Mouse (Mus musculus): ENCODE measurements around the gene Ncoa4.
A peak's percentile ranks its signal among the peaks of the same experiment; 100 is the strongest.
"Not testable (repeated sequence)": the region's sequence is repeated elsewhere in the genome, so short reads cannot be mapped to it uniquely, and the experiment has no call there.

Ncoa4 gene

DNA sequence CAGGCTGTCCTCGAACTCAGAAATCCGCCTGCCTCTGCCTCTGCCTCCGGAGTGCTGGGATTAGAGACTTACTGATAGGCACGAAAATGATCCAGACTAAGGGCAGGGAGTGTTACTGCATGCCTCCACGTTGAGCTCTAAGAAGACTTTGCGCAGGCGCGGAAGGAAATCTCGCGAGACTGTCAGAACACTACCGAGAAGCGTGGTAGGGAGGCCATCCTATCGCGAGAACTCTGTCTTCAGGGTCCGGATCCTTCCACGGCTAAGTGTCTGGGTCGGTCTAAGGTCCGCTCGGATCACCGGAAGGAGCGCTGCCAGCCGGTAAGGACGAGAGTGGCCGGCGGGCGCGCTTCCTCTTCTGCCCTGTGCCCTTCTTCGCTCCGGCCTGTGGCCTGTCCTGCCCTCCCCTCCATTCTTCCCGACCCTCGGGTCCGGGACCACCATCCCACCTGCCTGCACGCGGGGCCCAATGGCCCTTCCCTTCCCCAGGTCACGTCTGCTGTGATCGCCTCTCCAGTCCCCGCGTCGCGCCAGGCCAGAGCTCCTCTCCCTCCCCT is at the start of gene Ncoa4:
Ncoa4 (plus strand) TSS at position 176 of the 557 bp plus-strand sequence.
- peak; percentile 90 for DNase-seq (ENCODE audit: extremely low read depth, insufficient read length, low spot score)

GRCm38 (mm10) chr14:32112124-32112523 is 47.5 kb upstream of the Ncoa4 start:
- not testable (repeated sequence) for DNase-seq (ENCODE audit: extremely low read depth, insufficient read length, low spot score)

DNA sequence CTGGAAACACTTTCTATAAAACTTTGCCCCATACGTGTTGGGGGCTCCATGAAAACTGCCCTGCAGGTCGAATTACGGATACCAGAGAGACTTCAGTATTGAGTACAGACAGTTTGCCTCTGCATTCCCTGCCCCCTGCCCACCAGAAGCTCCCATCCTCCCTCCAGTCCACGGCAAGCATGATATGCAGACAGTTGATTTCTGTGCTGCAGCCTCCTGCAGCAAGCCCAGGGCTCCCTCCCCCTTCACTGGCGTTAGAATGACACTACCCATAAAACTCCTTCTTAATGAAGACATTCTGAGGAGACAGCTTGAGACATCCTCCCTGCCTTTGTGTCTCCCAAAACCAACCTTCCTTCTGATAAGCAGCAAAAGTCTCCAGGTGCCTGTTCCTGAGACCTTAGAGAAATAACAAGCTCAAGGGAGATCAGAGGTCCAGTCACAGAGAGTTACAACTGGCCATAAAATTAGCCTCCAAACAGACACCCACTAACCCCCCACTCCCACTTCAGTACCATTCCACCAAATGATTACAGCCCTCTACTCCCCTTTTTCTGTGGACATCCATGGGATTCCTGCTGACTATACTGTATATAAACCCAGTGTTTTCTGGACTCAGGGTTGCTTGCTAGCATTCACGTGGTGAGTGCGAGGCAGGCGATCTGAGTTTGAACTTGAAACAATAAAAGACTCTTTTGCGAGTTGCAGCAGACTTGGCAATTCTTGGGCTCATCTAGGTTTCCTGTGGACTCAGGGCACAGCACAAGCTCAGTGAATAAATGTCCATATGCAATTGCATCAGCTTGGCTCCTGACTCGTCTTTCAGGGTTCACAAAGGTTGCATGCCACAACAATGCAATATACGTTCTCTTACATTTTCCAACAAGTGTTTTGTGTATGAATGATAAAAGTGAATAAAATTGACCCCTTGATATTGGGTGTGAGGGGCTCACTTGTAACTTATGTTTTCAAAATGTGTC is 38.4 kb upstream of the Ncoa4 start:
- no peak for DNase-seq (ENCODE audit: extremely low read depth, insufficient read length, low spot score)

DNA sequence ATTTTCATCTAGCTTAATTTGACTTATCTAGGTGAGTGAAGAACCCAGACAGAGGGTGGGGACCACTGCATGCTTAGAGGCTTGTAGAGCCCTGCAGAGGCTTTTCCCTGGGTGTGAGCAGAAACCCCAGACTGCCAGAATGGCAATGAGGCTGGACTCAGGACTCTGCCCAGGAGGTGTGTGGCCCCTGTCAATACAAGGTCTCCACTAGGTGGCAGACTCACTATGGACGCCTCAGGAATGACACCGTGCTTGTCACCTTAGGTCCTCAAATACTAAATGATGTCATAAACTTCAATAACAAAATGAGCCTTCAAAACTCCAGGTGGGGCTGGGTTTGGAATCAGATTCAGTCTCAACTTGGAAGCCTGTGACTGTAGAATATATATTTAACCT is 37.7 kb upstream of the Ncoa4 start:
- DNase-seq (ENCODE audit: extremely low read depth, insufficient read length, low spot score): peak; percentile 13

DNA sequence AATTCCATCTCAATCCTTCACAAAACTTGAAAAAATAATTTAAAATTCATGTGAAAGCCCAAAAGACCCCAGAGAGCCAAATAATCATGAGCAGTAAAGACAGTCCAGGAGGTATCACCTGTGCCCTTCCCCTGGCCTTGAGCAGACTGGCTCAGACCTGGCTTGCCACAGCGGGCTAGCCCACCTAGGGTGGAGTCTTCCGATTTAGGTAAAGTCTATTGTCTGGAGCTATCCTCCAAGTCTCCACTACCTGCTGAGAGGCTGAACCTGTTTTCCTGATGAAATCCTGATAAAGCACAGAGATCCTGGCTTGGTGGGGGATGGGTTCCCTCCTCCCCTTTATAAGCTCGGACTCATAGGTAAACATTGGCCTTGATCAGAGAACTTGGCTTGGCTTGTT is 35.4 kb upstream of the Ncoa4 start:
- no peak for DNase-seq (ENCODE audit: extremely low read depth, insufficient read length, low spot score)

GRCm38 (mm10) chr14:32125256-32125655 is 34.4 kb upstream of the Ncoa4 start:
- DNase-seq (ENCODE audit: extremely low read depth, insufficient read length, low spot score): not testable (repeated sequence)

GRCm38 (mm10) chr14:32128409-32128808 is 31.3 kb upstream of the Ncoa4 start:
- no peak for DNase-seq (ENCODE audit: extremely low read depth, insufficient read length, low spot score)

- DNase-seq (ENCODE audit: extremely low read depth, insufficient read length, low spot score): no peak
Measured at GRCm38 (mm10) chr14:32131836-32132235, 27.8 kb upstream of the Ncoa4 start.

- DNase-seq (ENCODE audit: extremely low read depth, insufficient read length, low spot score): no peak
Measured at GRCm38 (mm10) chr14:32134293-32134692, 25.4 kb upstream of the Ncoa4 start.

- not testable (repeated sequence) for DNase-seq (ENCODE audit: extremely low read depth, insufficient read length, low spot score)
Measured at GRCm38 (mm10) chr14:32136467-32136866, 23.2 kb upstream of the Ncoa4 start.

GRCm38 (mm10) chr14:32140359-32140965 is 19.2 kb upstream of the Ncoa4 start:
- DNase-seq (ENCODE audit: extremely low read depth, insufficient read length, low spot score): no peak

- DNase-seq (ENCODE audit: extremely low read depth, insufficient read length, low spot score): no peak
Measured at GRCm38 (mm10) chr14:32141723-32142122, 17.9 kb upstream of the Ncoa4 start, which contains the start of gene Msmb. TSS of gene Msmb (plus strand) at chr14:32142023.

GRCm38 (mm10) chr14:32144734-32145133 is 14.9 kb upstream of the Ncoa4 start:
- DNase-seq (ENCODE audit: extremely low read depth, insufficient read length, low spot score): no peak

DNA sequence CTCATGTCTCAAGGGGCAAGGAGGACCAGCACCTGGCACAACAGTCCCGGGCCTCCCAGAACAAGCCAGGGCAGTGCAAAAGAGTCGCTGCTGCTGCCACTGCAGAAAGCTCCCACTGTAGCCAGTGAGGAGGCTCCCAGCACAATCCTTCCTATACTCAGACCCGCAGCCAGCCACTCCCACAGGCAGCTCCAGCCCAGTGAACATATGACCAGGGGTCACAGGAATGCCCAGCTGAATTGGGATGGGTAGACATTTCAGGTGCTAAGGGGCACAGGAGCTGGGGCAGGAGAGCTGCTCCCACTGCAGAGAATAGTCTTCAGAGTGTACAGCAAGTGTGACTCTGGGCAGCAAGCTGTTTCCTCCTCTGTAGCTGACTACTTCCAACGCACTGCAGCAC is 14.3 kb upstream of the Ncoa4 start:
- no peak for DNase-seq (ENCODE audit: extremely low read depth, insufficient read length, low spot score)

DNA sequence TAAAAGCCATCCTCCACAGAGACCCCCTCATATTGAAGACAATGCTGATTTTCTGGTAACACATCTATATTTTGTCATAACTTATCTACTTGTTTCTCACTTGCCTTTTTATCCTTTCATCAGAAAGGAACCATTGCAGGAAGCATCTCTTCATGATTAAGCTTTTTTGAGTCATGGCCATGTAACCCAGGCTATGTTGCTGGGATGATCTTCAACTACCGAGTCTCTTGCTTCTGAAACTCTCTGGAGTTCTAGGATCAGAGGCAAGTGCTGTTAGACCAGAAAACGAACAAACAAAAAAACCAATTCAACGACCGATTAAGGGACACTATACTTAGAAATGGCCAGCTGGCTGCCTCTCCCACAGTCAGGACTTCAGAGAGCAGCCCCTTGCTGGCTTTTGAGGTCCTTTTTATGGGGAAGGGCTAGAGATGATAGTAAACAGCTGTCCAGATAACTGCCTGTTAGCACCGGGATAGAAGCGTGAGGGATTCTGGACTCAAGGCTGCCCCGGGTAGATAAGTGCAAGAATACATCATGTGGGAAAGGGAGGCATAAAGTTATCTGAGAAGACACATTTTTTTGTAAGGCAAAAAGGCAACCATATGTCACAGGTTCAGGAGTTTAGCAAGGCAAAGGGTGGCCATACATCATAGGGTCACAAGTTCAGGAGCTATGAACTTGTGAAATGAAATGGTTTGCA is 13.7 kb upstream of the Ncoa4 start:
- no peak for DNase-seq (ENCODE audit: extremely low read depth, insufficient read length, low spot score)

GRCm38 (mm10) chr14:32146578-32146977 is 13.1 kb upstream of the Ncoa4 start:
- DNase-seq (ENCODE audit: extremely low read depth, insufficient read length, low spot score): no peak

GRCm38 (mm10) chr14:32150872-32151271 is 8.8 kb upstream of the Ncoa4 start:
- DNase-seq (ENCODE audit: extremely low read depth, insufficient read length, low spot score): no peak

- DNase-seq (ENCODE audit: extremely low read depth, insufficient read length, low spot score): no peak
Measured at GRCm38 (mm10) chr14:32152243-32152965, 7.3 kb upstream of the Ncoa4 start.

- DNase-seq (ENCODE audit: extremely low read depth, insufficient read length, low spot score): no peak
Measured at GRCm38 (mm10) chr14:32153156-32153555, 6.5 kb upstream of the Ncoa4 start.

- no peak for DNase-seq (ENCODE audit: extremely low read depth, insufficient read length, low spot score)
Measured at GRCm38 (mm10) chr14:32154758-32155157, 4.9 kb upstream of the Ncoa4 start.

Data from 3134 (cell line).